Mouse (Mus musculus) CH12.LX (cell line): ENCODE measurements around the gene Mink1. TPM values are rescaled to one million over a fixed set of nuclear protein-coding genes. Genes with fewer than 3 reads are reported as not detected.

Source experiments
- DNase-seq: peaks from one replicate; pipeline ENCODE4 v3.0.0-alpha.2; 2013; ENCODE audit errors: extremely low read depth
- H3K27ac ChIP-seq: 2 replicates; pipeline ENCODE4 v1.5.1; 2012; ENCODE audit warnings: low read depth, mild to moderate bottlenecking, control low read depth, moderate library complexity; ENCODE audit not compliant: insufficient read depth
- H3K27me3 ChIP-seq: replicated peaks from 2 replicates; pipeline ENCODE3; 2012; ENCODE audit warnings: inconsistent platforms
- H3K36me3 ChIP-seq, 2 experiments: replicated peaks in 1 of 2; 2 replicates each; pipeline versions ENCODE3 to v1.6.1; 2012; ENCODE audit warnings: inconsistent platforms in 1 of 2, low read length in 1 of 2, mild to moderate bottlenecking in 1 of 2, mixed read lengths in 1 of 2, moderate library complexity in 1 of 2; ENCODE audit not compliant: control insufficient read depth in 1 of 2, insufficient read depth in 1 of 2
- H3K4me1 ChIP-seq, 2 experiments: 2 replicates each; pipeline ENCODE4 v1.6.1; 2012; ENCODE audit warnings: inconsistent platforms in 1 of 2, moderate library complexity in 1 of 2; ENCODE audit not compliant: insufficient read depth in 2 of 2, control insufficient read depth in 1 of 2
- H3K4me2 ChIP-seq: 2 replicates; pipeline ENCODE4 v1.6.1; 2012; ENCODE audit warnings: low read depth, mild to moderate bottlenecking, control low read depth; ENCODE audit not compliant: poor library complexity, insufficient read depth, severe bottlenecking
- H3K4me3 ChIP-seq, 3 experiments: fragments of 150-350 bp in 1 of 3; sonication (generic) in 1 of 3; replicated peaks in 1 of 3; 2 replicates each; pipeline versions ENCODE3 to v1.5.1; 2011 to 2012; ENCODE audit warnings: low read depth in 2 of 3, low read length in 2 of 3, mild to moderate bottlenecking in 2 of 3, moderate library complexity in 2 of 3, control low read depth in 1 of 3, improper control_type of control experiment in 1 of 3, inconsistent platforms in 1 of 3, mixed read lengths in 1 of 3; ENCODE audit not compliant: poor library complexity in 1 of 3
- H3K79me2 ChIP-seq: replicated peaks from 2 replicates; pipeline ENCODE4 v1.6.1; 2012; ENCODE audit warnings: mild to moderate bottlenecking, moderate library complexity; ENCODE audit not compliant: control insufficient read depth, poor library complexity, insufficient read depth, severe bottlenecking; ENCODE audit errors: extremely low read depth
- H3K9ac ChIP-seq: 2 replicates; pipeline ENCODE4 v1.6.1; 2012; ENCODE audit warnings: low read depth, mild to moderate bottlenecking, control low read depth, moderate library complexity; ENCODE audit not compliant: insufficient read depth
- H3K9me3 ChIP-seq: replicated peaks from 2 replicates; pipeline ENCODE3; 2012; ENCODE audit warnings: low read length, inconsistent platforms, mixed read lengths
- BHLHE40 ChIP-seq: IDR thresholded peaks from 2 replicates; pipeline ENCODE4 v1.6.1; 2011; ENCODE audit warnings: mild to moderate bottlenecking, low read depth, low read length, improper control_type of control experiment
- CHD2 ChIP-seq: IDR thresholded peaks from 2 replicates; pipeline ENCODE4 v1.6.1; 2011; ENCODE audit warnings: low read length, improper control_type of control experiment
- E2F4 ChIP-seq: IDR thresholded peaks from 2 replicates; pipeline ENCODE4 v1.6.1; 2011; ENCODE audit warnings: low read depth, low read length, improper control_type of control experiment; ENCODE audit not compliant: insufficient replicate concordance
- ELF1 ChIP-seq: IDR thresholded peaks from 2 replicates; pipeline ENCODE4 v1.6.1; 2014; ENCODE audit warnings: low read depth, mild to moderate bottlenecking, inconsistent platforms, low read length, improper control_type of control experiment
- ETS1 ChIP-seq: conservative IDR thresholded peaks from 2 replicates; pipeline ENCODE4 v1.6.1; 2012; ENCODE audit warnings: low read depth, mild to moderate bottlenecking, inconsistent platforms, low read length, improper control_type of control experiment, moderate library complexity
- GABPA ChIP-seq: IDR thresholded peaks from 2 replicates; pipeline ENCODE4 v1.6.1; 2012; ENCODE audit warnings: low read depth, low read length, improper control_type of control experiment, inconsistent platforms; ENCODE audit not compliant: insufficient replicate concordance
- HCFC1 ChIP-seq: IDR thresholded peaks from 2 replicates; pipeline ENCODE4 v1.6.1; 2012; ENCODE audit warnings: low read depth, mild to moderate bottlenecking, inconsistent platforms, low read length, improper control_type of control experiment
- IRF4 ChIP-seq: IDR thresholded peaks from 2 replicates; pipeline ENCODE4 v1.6.1; 2014; ENCODE audit warnings: low read depth, mild to moderate bottlenecking, inconsistent platforms, low read length, improper control_type of control experiment
- NRF1 ChIP-seq: IDR thresholded peaks from 2 replicates; pipeline ENCODE4 v1.6.1; 2014; ENCODE audit warnings: low read depth, mild to moderate bottlenecking, inconsistent platforms, low read length, improper control_type of control experiment, moderate library complexity
- PAX5 ChIP-seq: IDR thresholded peaks from 2 replicates; pipeline ENCODE4 v1.6.1; 2012; ENCODE audit warnings: low read length, inconsistent platforms, mixed read lengths
- POLR2AphosphoS2 ChIP-seq: IDR thresholded peaks from 2 replicates; pipeline ENCODE4 v1.6.1; 2011; ENCODE audit warnings: low read depth, low read length, improper control_type of control experiment
- RCOR1 ChIP-seq: conservative IDR thresholded peaks from 2 replicates; pipeline ENCODE4 v1.6.1; 2012; ENCODE audit warnings: low read depth, mild to moderate bottlenecking, inconsistent platforms, low read length, improper control_type of control experiment
- USF2 ChIP-seq: conservative IDR thresholded peaks from 2 replicates; pipeline ENCODE4 v1.6.1; 2011; ENCODE audit warnings: low read depth, low read length, improper control_type of control experiment
- ZKSCAN1 ChIP-seq: IDR thresholded peaks from 2 replicates; pipeline ENCODE4 v1.6.1; 2012; ENCODE audit warnings: low read depth, inconsistent platforms, low read length, improper control_type of control experiment, borderline replicate concordance
- dilution Hi-C: fragments of 300-500 bp; cut with MboI; formaldehyde crosslinking; loops from 2 replicates; pipeline ENCODE4 v1.14.3; 2020; ENCODE audit warnings: low sequenced_read_pairs; ENCODE audit not compliant: extremely low pct_unique_long_range_greater_than_20kb, extremely low pct_ligation_motif_present
- in situ Hi-C: fragments of 300-500 bp; cut with MboI; formaldehyde crosslinking; loops from 3 replicates; pipeline ENCODE4 v1.14.3; 2019; ENCODE audit warnings: low sequenced_read_pairs, low pct_ligation_motif_present, low pct_unique_long_range_greater_than_20kb, mixed read lengths
- polyA plus RNA-seq: library from polyadenylated mRNA; unstranded; fragments of >175 nt; gene quantifications from 2 replicates; pipeline ENCODE4 v1.2.1, GENCODE M21; 2012; ENCODE audit warnings: low read depth; ENCODE audit not compliant: insufficient read length
- total RNA-seq, 2 experiments: library from RNA; depleted of rRNA; stranded (reverse); fragments of 300-350 nt in 1 of 2; fragments of >200 nt in 1 of 2; gene quantifications; 2 replicates each; pipeline ENCODE4 v1.2.3; 2012 to 2014

The Mink1 gene
- total and polyA plus RNA-seq, 3 experiments, result 15.0 to 79.8 (median 31.2) TPM

DNA sequence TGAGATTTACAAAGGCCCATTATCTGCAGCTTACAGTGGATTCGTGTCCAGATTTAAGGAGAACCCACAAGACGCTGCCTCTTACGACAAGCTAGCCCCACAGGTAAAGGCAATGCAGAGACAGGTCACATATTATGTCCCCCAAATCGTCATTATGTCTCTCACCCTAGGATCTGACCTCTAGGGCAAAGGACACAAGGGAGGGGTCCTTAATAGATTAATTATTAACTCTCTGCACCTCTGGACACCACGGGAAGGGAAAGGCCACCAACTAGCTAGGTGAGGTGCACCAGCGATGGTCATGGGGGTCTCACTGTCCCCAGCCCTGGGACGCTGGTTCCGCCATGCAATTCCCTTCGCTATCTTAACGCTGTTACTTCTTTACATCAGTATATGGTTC is 43.8 kb upstream of the Mink1 start, which contains the start of gene Gltpd2:
Gene Gltpd2, plus strand, starts transcription at position 274 of the 400 bp plus-strand sequence.
- Histone ChIP-seq H3K4me1 (peaks cover 5 to 22% of the 10 kb centered on the region in 2 experiments), H3K4me3 (no peak within 1 kb of the TSS), H3K27me3 (no peaks in the 10 kb centered on the region), H3K9me3 (no peaks in the 10 kb centered on the region), H3K9ac (no peak within 1 kb of the TSS), H3K79me2 (no peaks in the 10 kb centered on the region), H3K36me3 (no peaks in the 10 kb centered on the region), H3K4me2 (no peak within 1 kb of the TSS), H3K27ac (no peak within 1 kb of the TSS)
- no peak for DNase-seq
- dilution Hi-C loops, result no loop called here
- TF ChIP-seq HCFC1 (no peak), ETS1 (no peak), ZKSCAN1 (no peak), USF2 (no peak), NRF1 (no peak), CHD2 (no peak), IRF4 (no peak), POLR2AphosphoS2 (no peak), RCOR1 (no peak), PAX5 (no peak), GABPA (no peak), BHLHE40 (no peak), ELF1 (no peak)
- in situ Hi-C loops, result loop anchor here (5.0 kb wide), 2 partner anchors 88 to 243 kb away; partner anchors contain the start of gene Zfp3

- no peaks in the 10 kb centered on the region for H3K36me3 ChIP-seq
- H3K27me3 ChIP-seq, result no peaks in the 10 kb centered on the region
- H3K4me1 ChIP-seq, result peaks cover 0 to 9% of the 10 kb centered on the region in 2 experiments; a peak in 1 of 4 replicates
- H3K79me2 ChIP-seq, result peaks cover under 1% of the 10 kb centered on the region; the same call in 1 of the 2 replicates
- no peak for DNase-seq
- no peak for TF ChIP-seq E2F4
- no peak overlapping the region for H3K4me2 ChIP-seq
- no peak overlapping the region for H3K4me3 ChIP-seq
- no peaks in the 10 kb centered on the region for H3K9me3 ChIP-seq
- H3K9ac ChIP-seq, result no peak overlapping the region
- H3K27ac ChIP-seq, result no peak overlapping the region
- in situ Hi-C loops, result no loop called here
- dilution Hi-C loops, result no loop called here
Observed at GRCm38 (mm10) chr11:70520178-70520769, 42.4 kb upstream of the Mink1 start.
